9 mouse cellular contexts compared by ENCODE assay signal in genomic region chr11:22698057-22698941, GRCm38 (mm10).
A peak's percentile ranks its signal among the peaks of the same experiment; 100 is the strongest.
DNase-seq lines count a peak whose midpoint lies in the region; ATAC-seq lines count a peak whose summit lies in the region.
"Had no signal": no experiment of that assay in that cellular context is flagged by ENCODE, and none has a peak within 500 bp of the region (broad histone marks: within the 10 kb centered on the region; RNA-seq: fewer than 3 reads in every experiment).

No protein-coding gene starts in this region.

- WGBS in hindbrain, embryonic 11.5 days = 74% methylated on average over 5 of the region's 5 CpGs

- H3K36me3 ChIP-seq in hindbrain, embryonic 11.5 days (ENCODE audit: control insufficient read depth, insufficient read depth, low read length) = no peaks in the 10 kb centered on the region

- DNase-seq in left cerebral cortex, adult 18-20 months (ENCODE audit: low spot score in 2 of 2) = peak; percentile 5 to 23
- DNase-seq in left cerebral cortex, adult 8-10 months (ENCODE audit: low spot score in 2 of 2) = no peak
- peak; percentile 71 for DNase-seq in cerebellum, postnatal 25 days
- DNase-seq in hindbrain, embryonic 11.5 days (ENCODE audit: low spot score) = no peak
- DNase-seq in retina, adult 2 months (ENCODE audit: low read depth, low spot score) = peak; percentile 45
- no peak for DNase-seq in thymus, postnatal 4 days
- DNase-seq in gastrocnemius, postnatal 10 days = no peak
- no peak for DNase-seq in thymus, postnatal 36 days

- H3K4me3 ChIP-seq in hindbrain, embryonic 11.5 days (ENCODE audit: low read depth, low read length) = no peak overlapping the region

- H3K9ac ChIP-seq in hindbrain, embryonic 11.5 days (ENCODE audit: low read depth, low read length) = no peak overlapping the region

- H3K27ac ChIP-seq in hindbrain, embryonic 11.5 days (ENCODE audit: low read depth, low read length) = no peak overlapping the region
- H3K27ac ChIP-seq: macrophage had no signal

- H3K9me3 ChIP-seq in hindbrain, embryonic 11.5 days (ENCODE audit: control insufficient read depth, low read length) = no peaks in the 10 kb centered on the region

- H3K4me2 ChIP-seq in hindbrain, embryonic 11.5 days (replicated peaks; ENCODE audit: low read depth, low read length) = no peak overlapping the region

- peak; percentile 81 for ATAC-seq in hindbrain, embryonic 11.5 days (ENCODE audit: low FRiP score)

- H3K27me3 ChIP-seq in hindbrain, embryonic 11.5 days (ENCODE audit: control insufficient read depth, insufficient read depth, low read length) = no peaks in the 10 kb centered on the region

- H3K4me1 ChIP-seq in hindbrain, embryonic 11.5 days (replicated peaks; ENCODE audit: control insufficient read depth, insufficient read depth, low read length) = no peaks in the 10 kb centered on the region

Comparison
In these comparisons a context has a peak if more than half of its experiments do, and no peak if none do; other contexts are left out.
1. DNase-seq: peak in left cerebral cortex, adult 18-20 months (2 of 2), cerebellum, postnatal 25 days (2 of 2) and retina, adult 2 months (single experiment); none in left cerebral cortex, adult 8-10 months (0 of 2), hindbrain, embryonic 11.5 days (single experiment), thymus, postnatal 4 days (single experiment), gastrocnemius, postnatal 10 days (single experiment) and thymus, postnatal 36 days (0 of 2).